ENCODE assay signal across 29 mouse cellular contexts in the genomic region with DNA sequence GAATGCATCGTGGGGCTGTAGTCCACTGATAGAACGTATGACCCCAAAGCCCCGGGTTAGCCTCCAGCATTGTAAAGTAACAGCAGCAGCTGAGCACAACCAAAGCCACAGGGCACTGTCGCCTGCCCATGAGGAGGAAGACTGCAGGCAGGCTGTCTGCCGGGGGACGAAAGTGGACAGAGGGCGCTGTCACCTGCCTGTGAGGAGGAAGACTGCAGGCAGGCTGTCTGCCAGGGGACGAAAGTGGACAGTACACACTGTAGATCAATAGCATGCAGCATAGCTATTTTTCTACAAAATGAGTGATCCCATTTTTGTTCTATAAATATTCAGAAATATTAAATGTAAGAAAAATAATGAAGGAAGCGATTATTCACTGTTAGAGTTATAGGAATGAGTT. TPM values are rescaled to one million over a fixed set of nuclear protein-coding genes. Genes with fewer than 3 reads are reported as not detected.
DNase-seq lines count a peak whose midpoint lies in the region; ATAC-seq and TF ChIP-seq lines count a peak whose summit lies in the region.
"Had no signal": no experiment of that assay in that cellular context is flagged by ENCODE, and none has a peak within 500 bp of the region (broad histone marks: within the 10 kb centered on the region; RNA-seq: fewer than 3 reads in every experiment).

No protein-coding gene starts in this region.

- no peaks in the 10 kb centered on the region for H3K27me3 ChIP-seq in intestine, postnatal 0 days (replicated peaks; ENCODE audit: control insufficient read depth, insufficient read depth, low read length)
- H3K27me3 ChIP-seq in intestine, embryonic 16.5 days (replicated peaks; ENCODE audit: control insufficient read depth, insufficient read depth, low read length) = no peaks in the 10 kb centered on the region
- no peaks in the 10 kb centered on the region for H3K27me3 ChIP-seq in liver, postnatal 0 days (ENCODE audit: insufficient read depth, low read length)
- no peaks in the 10 kb centered on the region for H3K27me3 ChIP-seq in ES-Bruce4 (ENCODE audit: control insufficient read depth, insufficient read depth, low read length, poor library complexity, severe bottlenecking)
- H3K27me3 ChIP-seq: embryonic facial prominence, embryonic 15.5 days; forebrain, embryonic 13.5 days; hindbrain, embryonic 15.5 days; limb, embryonic 13.5 days; neural tube, embryonic 12.5 days had no signal

- ATAC-seq in intestine, postnatal 0 days = no peak
- no peak for ATAC-seq in intestine, embryonic 16.5 days
- no peak for ATAC-seq in liver, postnatal 0 days
- ATAC-seq: activated CD4-positive, CD25-positive, alpha-beta regulatory T cell, adult 4 months; forebrain, embryonic 13.5 days; midbrain, embryonic 16.5 days had no signal

- TF ChIP-seq EP300 in liver, postnatal 0 days (IDR thresholded peaks at IDR 0.05; ENCODE audit: low read depth) = no peak
- no peak for TF ChIP-seq EP300 in ES-Bruce4 (IDR thresholded peaks at IDR 0.05; ENCODE audit: insufficient read depth, low read depth, low read length)

- no peaks in the 10 kb centered on the region for H3K4me1 ChIP-seq in intestine, postnatal 0 days (replicated peaks; ENCODE audit: control insufficient read depth, insufficient read depth, low read length)
- H3K4me1 ChIP-seq in intestine, embryonic 16.5 days (ENCODE audit: control insufficient read depth, insufficient read depth, low read length) = peaks cover 6% of the 10 kb centered on the region; the same call in 1 of the 2 replicates
- H3K4me1 ChIP-seq in liver, postnatal 0 days (ENCODE audit: insufficient read depth) = peaks cover 22% of the 10 kb centered on the region
- H3K4me1 ChIP-seq in ES-Bruce4 (ENCODE audit: control insufficient read depth, insufficient read depth, low read length) = no peaks in the 10 kb centered on the region

- DNase-seq in liver, postnatal 0 days = peak; percentile 41
- no peak for DNase-seq in liver
- no peak for DNase-seq in brain, embryonic 14.5 days (ENCODE audit: low read depth)
- DNase-seq: adrenal gland, adult 2 months; adrenal gland, postnatal 36 days; B cell, adult 2 months; cerebellum, adult 2 months; cerebellum, postnatal 25 days; gastrocnemius, adult 2 months; gastrocnemius, postnatal 36 days; heart, adult 18-20 months; heart, postnatal 10 days; kidney, postnatal 25 days had no signal

- H3K4me2 ChIP-seq in intestine, postnatal 0 days (replicated peaks; ENCODE audit: low read depth) = no peak overlapping the region
- H3K4me2 ChIP-seq in intestine, embryonic 16.5 days (ENCODE audit: low read depth, low read length) = no peak overlapping the region
- no peak overlapping the region for H3K4me2 ChIP-seq in liver, postnatal 0 days (ENCODE audit: low read depth, low read length)
- H3K4me2 ChIP-seq: embryonic facial prominence, embryonic 15.5 days; heart, embryonic 11.5 days had no signal

- no peaks in the 10 kb centered on the region for H3K9me3 ChIP-seq in intestine, postnatal 0 days (ENCODE audit: control insufficient read depth)
- H3K9me3 ChIP-seq in intestine, embryonic 16.5 days (ENCODE audit: control insufficient read depth, low read length) = no peaks in the 10 kb centered on the region
- no peaks in the 10 kb centered on the region for H3K9me3 ChIP-seq in liver, postnatal 0 days (ENCODE audit: low read length)
- no peaks in the 10 kb centered on the region for H3K9me3 ChIP-seq in ES-Bruce4 (replicated peaks; ENCODE audit: control insufficient read depth, insufficient read depth, low read length, poor library complexity, severe bottlenecking)
- H3K9me3 ChIP-seq: embryonic facial prominence, embryonic 10.5 days; embryonic facial prominence, embryonic 15.5 days; forebrain, embryonic 13.5 days; hindbrain, embryonic 15.5 days; limb, embryonic 13.5 days; midbrain, embryonic 10.5 days; neural tube, embryonic 12.5 days had no signal

- 82% methylated on average over 9 of the region's 9 CpGs for WGBS in intestine, postnatal 0 days
- WGBS in intestine, embryonic 16.5 days = 76% methylated on average over 9 of the region's 9 CpGs
- WGBS in liver, postnatal 0 days (ENCODE audit: insufficient replicate concordance) = 71% methylated on average over 9 of the region's 9 CpGs

- no peak overlapping the region for H3K27ac ChIP-seq in intestine, postnatal 0 days (ENCODE audit: low read depth, low read length)
- H3K27ac ChIP-seq in intestine, embryonic 16.5 days (ENCODE audit: low read length) = no peak overlapping the region
- H3K27ac ChIP-seq in liver, postnatal 0 days (ENCODE audit: low read depth) = no peak overlapping the region
- H3K27ac ChIP-seq in ES-Bruce4 (ENCODE audit: insufficient read depth, low read length) = no peak overlapping the region
- H3K27ac ChIP-seq: embryonic facial prominence, embryonic 10.5 days; embryonic facial prominence, embryonic 15.5 days; forebrain, embryonic 13.5 days; gastrocnemius, adult 2 months; hindbrain, embryonic 15.5 days; layer of hippocampus, adult 2 months; left cerebral cortex, adult 2 months; limb, embryonic 13.5 days; midbrain, embryonic 10.5 days; neural tube, embryonic 12.5 days had no signal

- peaks cover 18% of the 10 kb centered on the region for H3K36me3 ChIP-seq in intestine, postnatal 0 days (ENCODE audit: control insufficient read depth, insufficient read depth)
- H3K36me3 ChIP-seq in intestine, embryonic 16.5 days (ENCODE audit: control insufficient read depth, insufficient read depth, low read length) = peaks cover 2% of the 10 kb centered on the region; the same call in 1 of the 2 replicates
- H3K36me3 ChIP-seq in liver, postnatal 0 days (replicated peaks; ENCODE audit: insufficient read depth, low read length) = peaks cover 18% of the 10 kb centered on the region
- H3K36me3 ChIP-seq in ES-Bruce4 (ENCODE audit: control insufficient read depth, insufficient read depth, low read length, poor library complexity, severe bottlenecking) = peaks cover 13% of the 10 kb centered on the region

- H3K4me3 ChIP-seq in intestine, postnatal 0 days (ENCODE audit: low read depth, low read length) = no peak overlapping the region
- no peak overlapping the region for H3K4me3 ChIP-seq in intestine, embryonic 16.5 days (ENCODE audit: low read length)
- H3K4me3 ChIP-seq in liver, postnatal 0 days (ENCODE audit: low read depth, low read length) = no peak overlapping the region
- H3K4me3 ChIP-seq in ES-Bruce4 (ENCODE audit: low read depth, low read length) = no peak overlapping the region
- H3K4me3 ChIP-seq: embryonic facial prominence, embryonic 10.5 days; embryonic facial prominence, embryonic 15.5 days; gastrocnemius, adult 2 months; hindbrain, embryonic 15.5 days; layer of hippocampus, adult 2 months; left cerebral cortex, adult 2 months; limb, embryonic 13.5 days; myocyte; neural tube, embryonic 12.5 days had no signal

- TF ChIP-seq CTCF in intestine, postnatal 0 days (IDR thresholded peaks at IDR 0.05; ENCODE audit: low read depth) = peak; percentile 44
- TF ChIP-seq CTCF in liver, postnatal 0 days (IDR thresholded peaks at IDR 0.05; ENCODE audit: low read depth) = peak; percentile 47
- peak; percentile 12 for TF ChIP-seq CTCF in ES-Bruce4 (IDR thresholded peaks at IDR 0.05; ENCODE audit: low read depth, low read length)
- 0 out of 2 replicates have a peak, but pooled peaks have one; percentile 3 for TF ChIP-seq CTCF in brain, embryonic 14.5 days (IDR thresholded peaks at IDR 0.05; ENCODE audit: borderline replicate concordance, extremely low read depth, insufficient read depth, insufficient read length)

- no peak for TF ChIP-seq POLR2A in ES-Bruce4 (IDR thresholded peaks at IDR 0.05; ENCODE audit: insufficient read depth, low read length)
- TF ChIP-seq POLR2A in brain, embryonic 14.5 days (IDR thresholded peaks at IDR 0.05; ENCODE audit: borderline replicate concordance, extremely low read depth, insufficient read depth, insufficient read length, poor library complexity, severe bottlenecking) = no peak

- H3K9ac ChIP-seq in intestine, postnatal 0 days (ENCODE audit: low read depth, low read length) = no peak overlapping the region
- H3K9ac ChIP-seq in intestine, embryonic 16.5 days (ENCODE audit: low read depth, low read length) = no peak overlapping the region
- H3K9ac ChIP-seq in liver, postnatal 0 days (replicated peaks) = no peak overlapping the region
- H3K9ac ChIP-seq in ES-Bruce4 (ENCODE audit: low read depth, poor library complexity, severe bottlenecking) = no peak overlapping the region
- H3K9ac ChIP-seq: embryonic facial prominence, embryonic 15.5 days; neural tube, embryonic 12.5 days had no signal

RNA-seq across cellular contexts. Expression of a gene that starts 2.3 kb away (rescaled TPM):
- polyA plus RNA-seq in intestine, postnatal 0 days (2015; fragmentation: Nextera tagmentation; extraction: Ambion mirVana) = 0.72 and 0.99 TPM in 2 replicates
- polyA plus RNA-seq in intestine, embryonic 16.5 days (2015; fragmentation: Nextera tagmentation; extraction: Ambion mirVana) = 1.7 and 1.8 TPM in 2 replicates
- polyA plus RNA-seq in liver, postnatal 0 days (2015; fragmentation: Nextera tagmentation; extraction: Ambion mirVana) = 0.44 and 1.2 TPM in 2 replicates
- 3.2 and 5.4 TPM in 2 replicates for polyA plus RNA-seq in ES-Bruce4 (2011; ENCODE audit: insufficient read depth, insufficient read length, low read depth, missing spikeins)
- polyA plus RNA-seq in brain, embryonic 14.5 days (2012; rRNA removed) = 5.8 and 9.6 TPM in 2 replicates

RNA-seq across cellular contexts. Expression of a gene that starts 8.4 kb away (rescaled TPM):
- polyA plus RNA-seq in intestine, postnatal 0 days (2015; fragmentation: Nextera tagmentation; extraction: Ambion mirVana) = 613 and 645 TPM in 2 replicates
- polyA plus RNA-seq in intestine, embryonic 16.5 days (2015; fragmentation: Nextera tagmentation; extraction: Ambion mirVana) = 818 and 903 TPM in 2 replicates
- 574 and 584 TPM in 2 replicates for polyA plus RNA-seq in liver, postnatal 0 days (2015; fragmentation: Nextera tagmentation; extraction: Ambion mirVana)
- 1,375 and 1,499 TPM in 2 replicates for polyA plus RNA-seq in ES-Bruce4 (2011; ENCODE audit: insufficient read depth, insufficient read length, low read depth, missing spikeins)
- polyA plus RNA-seq in brain, embryonic 14.5 days (2012; rRNA removed) = 746 and 817 TPM in 2 replicates

RNA-seq across cellular contexts. Expression of a gene that starts 8.6 kb away (rescaled TPM):
- 2.1 and 2.4 TPM in 2 replicates for polyA plus RNA-seq in intestine, postnatal 0 days (2015; fragmentation: Nextera tagmentation; extraction: Ambion mirVana)
- 1.7 and 1.9 TPM in 2 replicates for polyA plus RNA-seq in intestine, embryonic 16.5 days (2015; fragmentation: Nextera tagmentation; extraction: Ambion mirVana)
- 0.95 and 1.1 TPM in 2 replicates for polyA plus RNA-seq in liver, postnatal 0 days (2015; fragmentation: Nextera tagmentation; extraction: Ambion mirVana)
- polyA plus RNA-seq in ES-Bruce4 (2011; ENCODE audit: insufficient read depth, insufficient read length, low read depth, missing spikeins) = 18.0 and 19.8 TPM in 2 replicates
- polyA plus RNA-seq in brain, embryonic 14.5 days (2012; rRNA removed) = 1.4 and 2.7 TPM in 2 replicates
